Mouse (Mus musculus) liver, postnatal 0 days (tissue): ENCODE results near the gene Zfp462.

ENCODE experiments used
- CTCF ChIP-seq: sonication (generic); IDR thresholded peaks from 2 replicates; pipeline ENCODE4 v1.5.1; 2016; ENCODE audit warnings: antibody characterized with exemption, low read depth
- EP300 ChIP-seq: IDR thresholded peaks from 2 replicates; pipeline ENCODE4 v1.6.1; 2016; ENCODE audit warnings: antibody characterized with exemption, low read depth, mild to moderate bottlenecking

GRCm38 (mm10) chr4:55001386-55001785 lies 56.5 kb downstream of the Zfp462 start:
- TF ChIP-seq CTCF (no peak), EP300 (no peak)
